Mouse (Mus musculus): ENCODE data around the gene Pllp.

GRCm38 (mm10) chr8:94735426-94736094 lies 39.5 kb upstream of the Pllp start:
- no peak for TF ChIP-seq CTCF (IDR thresholded peaks at IDR 0.05; ENCODE audit: borderline replicate concordance, insufficient read depth, low read depth, low read length)
- TF ChIP-seq POLR2A (IDR thresholded peaks at IDR 0.05; ENCODE audit: borderline replicate concordance, insufficient read depth, low read length) = no peak
